Mouse (Mus musculus) hematopoietic stem cell, adult 5-6 weeks (primary cell): Measurements from ENCODE around the gene Krtap27-1. TPM values are rescaled to one million over a fixed set of nuclear protein-coding genes. Genes with fewer than 3 reads are reported as not detected.

Source experiments
- ATAC-seq, 2 experiments: fragments of 125-278 bp in 1 of 2; replicated peaks in 1 of 2; 2 replicates each; pipeline ENCODE4 v1.8.0; 2016 to 2017; ENCODE audit warnings: inconsistent platforms in 2 of 2, mild to moderate bottlenecking in 2 of 2, moderate number of reproducible peaks in 2 of 2, low read depth in 1 of 2, moderate TSS enrichment in 1 of 2; ENCODE audit not compliant: low FRiP score in 2 of 2, poor library complexity in 2 of 2, severe bottlenecking in 2 of 2, insufficient read depth in 1 of 2, low TSS enrichment in 1 of 2
- total RNA-seq: library from RNA; stranded (forward); fragments of 172-1452, 232-1000 nt; gene quantifications from 2 replicates; pipeline ENCODE4 v1.2.3, GENCODE M21; 2017

Gene Krtap27-1
- total RNA-seq, result not detected in 2 replicates

GRCm38 (mm10) chr16:88671571-88671970, at the start of gene Krtap27-1:
TSS of gene Krtap27-1 (minus strand) at chr16:88671671.
- no peak for ATAC-seq

GRCm38 (mm10) chr16:88720031-88720430, 48.6 kb upstream of the Krtap27-1 start:
- ATAC-seq, result no peak

- no peak for ATAC-seq
Measured at GRCm38 (mm10) chr16:88716549-88716948, 45.1 kb upstream of the Krtap27-1 start.

- no peak for ATAC-seq
Measured at GRCm38 (mm10) chr16:88711245-88711644, 39.8 kb upstream of the Krtap27-1 start.

GRCm38 (mm10) chr16:88710757-88711156, 39.3 kb upstream of the Krtap27-1 start:
- ATAC-seq, result no peak

GRCm38 (mm10) chr16:88707496-88708012, 36.1 kb upstream of the Krtap27-1 start, which contains the start of gene 2310061N02Rik:
TSS of gene 2310061N02Rik (minus strand) at chr16:88707962.
- no peak for ATAC-seq

- ATAC-seq, result peak; percentile 53 to 81
Measured at GRCm38 (mm10) chr16:88701072-88701864, 29.8 kb upstream of the Krtap27-1 start.

- ATAC-seq, result no peak
Measured at GRCm38 (mm10) chr16:88696256-88696655, 24.8 kb upstream of the Krtap27-1 start.

- ATAC-seq, result no peak
Measured at GRCm38 (mm10) chr16:88681282-88681681, 9.8 kb upstream of the Krtap27-1 start.

- ATAC-seq, result no peak
Measured at GRCm38 (mm10) chr16:88679099-88679498, 7.6 kb upstream of the Krtap27-1 start.

GRCm38 (mm10) chr16:88657426-88657825, 14.0 kb downstream of the Krtap27-1 start:
- ATAC-seq, result no peak

- ATAC-seq, result no peak
Measured at GRCm38 (mm10) chr16:88651952-88652351, 19.5 kb downstream of the Krtap27-1 start.

- no peak for ATAC-seq
Measured at GRCm38 (mm10) chr16:88651082-88651481, 20.4 kb downstream of the Krtap27-1 start.

- no peak for ATAC-seq
Measured at GRCm38 (mm10) chr16:88647358-88647846, 24.1 kb downstream of the Krtap27-1 start, which contains the start of gene Krtap26-1. TSS of gene Krtap26-1 (minus strand) at chr16:88647796.

GRCm38 (mm10) chr16:88646366-88647111, 24.9 kb downstream of the Krtap27-1 start:
- ATAC-seq, result no peak

- ATAC-seq, result no peak
Measured at GRCm38 (mm10) chr16:88640053-88640452, 31.4 kb downstream of the Krtap27-1 start.

- no peak for ATAC-seq
Measured at GRCm38 (mm10) chr16:88635142-88635541, 36.3 kb downstream of the Krtap27-1 start.

GRCm38 (mm10) chr16:88631474-88631873, 40.0 kb downstream of the Krtap27-1 start:
- ATAC-seq, result no peak
